Mouse (Mus musculus) liver, postnatal 0 days (tissue): ENCODE data around the gene Tmod1. TPM values are rescaled to one million over a fixed set of nuclear protein-coding genes. Genes with fewer than 3 reads are reported as not detected.
A peak's percentile ranks its signal among the peaks of the same experiment; 100 is the strongest.

Experiments
- ATAC-seq: fragments of 200-750 bp; cut with Nextera tagmentation; 2 replicates; pipeline ENCODE4 v1.8.0; 2017; ENCODE audit warnings: mild to moderate bottlenecking, moderate library complexity
- DNase-seq: peaks from one replicate; pipeline ENCODE4 v3.0.0-alpha.2; 2016
- H3K27ac ChIP-seq: fragments of 300-500 bp; sonication (generic); 2 replicates; pipeline ENCODE4 v1.5.1; 2014; ENCODE audit warnings: antibody characterized with exemption, moderate library complexity, mild to moderate bottlenecking, low read depth
- H3K27me3 ChIP-seq: fragments of 300-500 bp; sonication (generic); 2 replicates; pipeline ENCODE4 v1.6.1; 2014; ENCODE audit warnings: low read length, control low read depth, mixed read lengths; ENCODE audit not compliant: insufficient read depth
- H3K36me3 ChIP-seq: fragments of 300-500 bp; sonication (generic); replicated peaks from 2 replicates; pipeline ENCODE4 v1.6.1; 2014; ENCODE audit warnings: mild to moderate bottlenecking, control low read depth, low read length, moderate library complexity, mixed read lengths; ENCODE audit not compliant: insufficient read depth
- H3K4me1 ChIP-seq: fragments of 300-500 bp; sonication (generic); 2 replicates; pipeline ENCODE4 v1.6.1; 2014; ENCODE audit warnings: antibody characterized with exemption, mild to moderate bottlenecking, control low read depth; ENCODE audit not compliant: insufficient read depth
- H3K4me2 ChIP-seq: fragments of 300-500 bp; sonication (generic); 2 replicates; pipeline ENCODE4 v1.6.1; 2014; ENCODE audit warnings: low read depth, mild to moderate bottlenecking, low read length, moderate library complexity, mixed read lengths
- H3K4me3 ChIP-seq: fragments of 300-500 bp; sonication (generic); 2 replicates; pipeline ENCODE4 v1.5.1; 2014; ENCODE audit warnings: low read depth, low read length
- H3K9ac ChIP-seq: fragments of 300-500 bp; sonication (generic); replicated peaks from 2 replicates; pipeline ENCODE4 v1.6.1; 2014; ENCODE audit warnings: mild to moderate bottlenecking, moderate library complexity
- H3K9me3 ChIP-seq: fragments of 300-500 bp; sonication (generic); 2 replicates; pipeline ENCODE4 v1.6.1; 2016; ENCODE audit warnings: mild to moderate bottlenecking, control low read depth, low read length, mixed read lengths
- CTCF ChIP-seq: sonication (generic); IDR thresholded peaks from 2 replicates; pipeline ENCODE4 v1.5.1; 2016; ENCODE audit warnings: antibody characterized with exemption, low read depth
- EP300 ChIP-seq: IDR thresholded peaks from 2 replicates; pipeline ENCODE4 v1.6.1; 2016; ENCODE audit warnings: antibody characterized with exemption, low read depth, mild to moderate bottlenecking
- WGBS: fragments of 180-500 bp; shearing (Covaris S2); extraction: QIAGEN DNeasy Blood & Tissue Kit; methylation state at CpG from one replicate; pipeline ENCODE4 v1.1.7; 2014; ENCODE audit not compliant: insufficient replicate concordance; 5-methylcytosine and 5-hydroxymethylcytosine counted together
- polyA plus RNA-seq: library from polyadenylated mRNA; unstranded; fragments of >200 nt; fragmentation: Nextera tagmentation; extraction: Ambion mirVana; gene quantifications from 2 replicates; pipeline ENCODE4 v1.2.1, GENCODE M21; 2015

Gene Tmod1
- polyA plus RNA-seq, 1 experiment from 2014 or later = 13.9 TPM

DNA sequence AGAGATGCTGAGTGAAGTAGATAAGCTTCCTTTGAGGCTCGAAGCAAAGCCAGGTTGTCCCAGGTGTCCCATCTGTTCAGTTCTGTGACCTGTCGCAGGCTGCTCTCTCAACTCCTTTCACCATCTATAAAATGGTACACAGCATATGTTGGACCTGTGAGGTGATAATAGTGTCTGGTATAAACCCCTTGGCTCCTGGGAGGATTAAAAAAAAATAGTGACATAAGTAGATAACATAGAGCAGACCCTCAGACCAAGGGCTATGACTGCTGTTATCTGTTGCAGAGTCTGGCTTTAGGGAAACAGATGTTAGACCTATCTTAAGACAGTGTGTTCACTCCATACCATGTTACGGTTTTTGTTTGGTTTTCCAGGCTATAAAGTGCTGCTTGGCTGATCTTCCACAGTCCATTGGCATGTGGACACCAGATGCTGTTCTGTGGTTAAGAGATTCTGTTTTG is 15.7 kb upstream of the Tmod1 start:
- no peak for DNase-seq

DNA sequence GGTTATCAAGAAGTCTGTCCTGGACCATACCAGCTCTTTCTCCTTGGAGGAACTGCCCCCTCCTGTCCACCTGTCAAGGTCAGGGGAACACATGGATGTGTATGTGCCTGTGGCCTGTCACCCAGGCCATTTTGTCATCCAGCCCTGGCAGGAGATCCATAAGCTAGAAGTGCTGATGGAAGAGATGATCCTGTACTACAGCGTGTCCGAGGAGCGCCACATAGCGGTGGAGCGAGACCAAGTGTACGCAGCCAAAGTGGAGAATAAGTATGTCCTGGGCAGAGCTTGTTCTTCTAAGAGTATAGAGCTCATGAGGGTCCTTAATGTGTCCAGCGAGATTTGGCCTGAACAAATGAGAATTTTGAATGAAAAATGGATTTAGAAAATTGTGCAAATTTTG is 12.8 kb upstream of the Tmod1 start:
- H3K4me1 ChIP-seq = no peaks in the 10 kb centered on the region
- H3K9me3 ChIP-seq = no peaks in the 10 kb centered on the region
- no peaks in the 10 kb centered on the region for H3K27me3 ChIP-seq
- ATAC-seq = no peak; the same call in 1 of the 2 replicates
- peak; percentile 50 for DNase-seq
- no peak overlapping the region for H3K4me3 ChIP-seq
- H3K36me3 ChIP-seq = peaks cover 17% of the 10 kb centered on the region
- 46% methylated on average over 7 of the region's 7 CpGs for WGBS
- no peak overlapping the region for H3K9ac ChIP-seq
- TF ChIP-seq EP300 (no peak), CTCF (peak; percentile 76)
- no peak overlapping the region for H3K4me2 ChIP-seq
- no peak overlapping the region for H3K27ac ChIP-seq

More for the DNA sequence above, 15.7 kb upstream of the Tmod1 start:
- peaks cover 23% of the 10 kb centered on the region; the same call in 1 of the 2 replicates for H3K36me3 ChIP-seq
- no peak overlapping the region for H3K9ac ChIP-seq
- no peak overlapping the region for H3K4me3 ChIP-seq
- H3K27me3 ChIP-seq = no peaks in the 10 kb centered on the region
- no peak overlapping the region for H3K27ac ChIP-seq
- H3K4me2 ChIP-seq = no peak overlapping the region
- peak; percentile 89 for ATAC-seq
- H3K4me1 ChIP-seq = no peaks in the 10 kb centered on the region
- TF ChIP-seq EP300 = peak; percentile 86
- no peak for TF ChIP-seq CTCF
- H3K9me3 ChIP-seq = no peaks in the 10 kb centered on the region
- WGBS = 51% methylated on average over 3 of the region's 3 CpGs

DNA sequence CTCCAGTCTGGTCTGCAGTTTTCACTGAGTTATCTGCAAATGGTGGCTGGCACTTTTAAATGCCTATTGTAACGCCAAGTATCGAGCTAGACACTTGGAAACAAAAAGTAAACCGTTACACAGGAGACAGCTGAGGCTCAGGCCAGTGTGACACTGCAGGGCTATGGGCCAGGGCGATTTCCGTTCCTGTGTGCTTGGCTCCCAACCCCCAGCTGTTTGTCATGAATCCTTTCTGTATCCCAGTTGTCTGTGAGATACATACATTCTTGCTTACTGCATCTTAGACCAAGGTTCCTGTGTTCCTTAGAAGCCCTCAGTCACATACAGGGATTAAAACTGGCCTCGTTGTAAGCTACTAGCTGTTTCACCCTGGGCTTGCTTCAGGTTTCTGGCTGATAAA is 10.5 kb upstream of the Tmod1 start:
- DNase-seq = no peak
- H3K4me2 ChIP-seq = no peak overlapping the region
- H3K27me3 ChIP-seq = no peaks in the 10 kb centered on the region
- no peaks in the 10 kb centered on the region for H3K9me3 ChIP-seq
- no peaks in the 10 kb centered on the region for H3K4me1 ChIP-seq
- H3K9ac ChIP-seq = no peak overlapping the region
- no peak for ATAC-seq
- WGBS = 72% methylated on average over 6 of the region's 6 CpGs
- peaks cover 13% of the 10 kb centered on the region for H3K36me3 ChIP-seq
- no peak overlapping the region for H3K27ac ChIP-seq
- TF ChIP-seq EP300 = no peak
- TF ChIP-seq CTCF = no peak
- no peak overlapping the region for H3K4me3 ChIP-seq

DNA sequence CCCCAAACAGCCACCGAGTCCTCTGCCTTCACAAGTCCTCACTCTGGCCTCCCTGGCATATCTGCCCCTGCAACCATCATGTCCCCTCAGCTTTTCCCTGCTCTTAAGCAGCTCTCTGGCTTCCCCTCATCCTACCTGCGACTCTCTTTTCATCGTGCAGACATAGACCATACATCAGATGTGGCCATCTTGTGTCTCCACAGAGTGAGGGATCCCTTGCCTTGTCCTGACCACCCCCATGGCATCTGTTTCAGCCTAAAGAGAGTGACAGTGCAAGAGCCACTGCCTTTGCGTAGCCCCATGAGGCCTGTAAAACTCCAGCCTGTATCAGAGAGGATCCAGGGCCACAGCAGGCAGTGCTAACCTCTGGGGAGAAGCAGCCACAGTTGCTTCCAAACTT is 10.0 kb upstream of the Tmod1 start:
- no peak overlapping the region for H3K27ac ChIP-seq
- no peak overlapping the region for H3K4me2 ChIP-seq
- H3K27me3 ChIP-seq = no peaks in the 10 kb centered on the region
- H3K9ac ChIP-seq = no peak overlapping the region
- no peaks in the 10 kb centered on the region for H3K9me3 ChIP-seq
- TF ChIP-seq EP300 (no peak), CTCF (no peak)
- 86% methylated on average over 4 of the region's 4 CpGs for WGBS
- H3K36me3 ChIP-seq = peaks cover 13% of the 10 kb centered on the region
- ATAC-seq = no peak
- H3K4me3 ChIP-seq = no peak overlapping the region
- no peak for DNase-seq
- no peaks in the 10 kb centered on the region for H3K4me1 ChIP-seq

DNA sequence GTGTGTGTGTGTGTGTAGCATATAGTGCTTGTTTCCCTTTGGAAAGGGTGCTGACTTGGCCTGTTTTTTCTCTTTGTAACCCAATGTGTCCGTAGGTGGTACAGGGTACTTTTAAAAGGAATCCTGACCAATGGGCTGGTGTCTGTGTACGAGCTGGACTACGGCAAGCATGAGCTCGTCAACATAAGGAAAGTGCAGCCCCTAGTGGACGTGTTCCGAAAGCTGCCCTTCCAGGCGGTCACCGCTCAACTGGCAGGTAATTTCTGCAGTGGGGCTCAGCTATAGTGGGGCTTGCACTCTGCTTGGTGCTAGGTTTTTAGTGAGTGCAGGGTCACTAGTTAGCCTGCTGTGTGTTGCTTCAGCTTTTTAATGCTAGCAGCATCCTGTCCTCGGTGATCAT is 9.2 kb upstream of the Tmod1 start:
- Histone ChIP-seq H3K9ac (no peak overlapping the region), H3K9me3 (no peaks in the 10 kb centered on the region), H3K27ac (no peak overlapping the region), H3K36me3 (peaks cover 11% of the 10 kb centered on the region), H3K4me3 (no peak overlapping the region), H3K27me3 (no peaks in the 10 kb centered on the region), H3K4me1 (no peaks in the 10 kb centered on the region), H3K4me2 (no peak overlapping the region)
- TF ChIP-seq EP300 (no peak), CTCF (peak; percentile 54)
- DNase-seq (no peak), ATAC-seq (no peak)
- 70% methylated on average over 9 of the region's 9 CpGs for WGBS

DNA sequence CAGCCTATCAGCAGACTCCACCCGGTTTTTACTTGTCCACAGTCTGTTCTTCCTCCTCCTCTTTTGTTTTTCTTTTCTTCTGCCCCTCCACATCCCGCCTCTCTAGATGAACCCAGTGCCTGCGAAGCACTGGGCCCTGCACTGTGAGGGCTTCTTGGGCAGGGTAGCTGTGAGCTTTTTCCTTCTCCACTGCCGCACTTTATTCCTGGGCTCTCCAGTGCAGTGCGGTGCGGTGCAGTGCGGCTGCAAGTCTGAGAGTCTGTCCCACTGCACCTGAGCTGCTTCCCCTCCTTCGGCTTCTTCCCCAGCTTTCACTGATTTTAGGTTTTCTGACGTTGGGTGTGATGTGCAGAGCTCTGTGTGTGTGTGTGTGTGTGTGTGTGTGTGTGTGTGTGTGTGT is 6.3 kb upstream of the Tmod1 start:
- H3K4me2 ChIP-seq = 0 out of 2 replicates have a peak overlapping the region, but pooled peaks have one; percentile 18

DNA sequence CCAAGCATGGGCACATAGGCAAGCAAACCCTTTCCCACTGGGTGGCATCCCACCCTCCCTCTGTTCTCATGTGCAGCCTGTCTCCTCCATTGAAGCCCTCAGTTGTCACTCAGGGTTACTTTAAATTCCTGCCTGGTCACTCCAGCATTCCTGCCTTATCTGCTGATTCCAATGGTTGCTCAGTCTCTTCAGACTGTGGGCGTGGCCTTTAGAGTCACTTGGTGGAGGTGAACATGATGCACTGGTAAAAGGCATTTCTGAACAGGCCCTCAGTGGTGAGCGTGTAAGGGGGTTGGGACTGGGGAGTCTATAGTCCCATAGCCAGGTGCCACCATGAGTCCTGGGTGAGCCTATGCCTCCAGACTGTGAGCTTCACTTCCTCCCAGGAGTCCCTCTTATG is 5.5 kb upstream of the Tmod1 start:
- H3K9me3 ChIP-seq = no peaks in the 10 kb centered on the region
- no peak overlapping the region for H3K27ac ChIP-seq
- no peak overlapping the region for H3K9ac ChIP-seq
- H3K36me3 ChIP-seq = peaks cover 4% of the 10 kb centered on the region
- WGBS = 55% methylated on average over 2 of the region's 2 CpGs
- H3K4me1 ChIP-seq = 0 out of 2 replicates have a peak, but pooled peaks cover 2% of the 10 kb centered on the region
- TF ChIP-seq EP300 (no peak), CTCF (no peak)
- no peak for DNase-seq
- no peak overlapping the region for H3K4me2 ChIP-seq
- 0 out of 2 replicates have a peak, but pooled peaks cover 8% of the 10 kb centered on the region for H3K27me3 ChIP-seq
- no peak overlapping the region for H3K4me3 ChIP-seq
- ATAC-seq = no peak

More for the DNA sequence above, 6.3 kb upstream of the Tmod1 start:
- no peak overlapping the region for H3K4me3 ChIP-seq
- no peaks in the 10 kb centered on the region for H3K4me1 ChIP-seq
- 0 out of 2 replicates have a peak, but pooled peaks cover 4% of the 10 kb centered on the region for H3K27me3 ChIP-seq
- 49% methylated on average over 9 of the region's 9 CpGs for WGBS
- DNase-seq = no peak
- H3K27ac ChIP-seq = no peak overlapping the region
- TF ChIP-seq EP300 (no peak), CTCF (no peak)
- ATAC-seq = no peak
- H3K9me3 ChIP-seq = no peaks in the 10 kb centered on the region
- H3K36me3 ChIP-seq = peaks cover 4% of the 10 kb centered on the region
- no peak overlapping the region for H3K9ac ChIP-seq
